Mouse (Mus musculus): Measurements from ENCODE around the gene Smap2.

DNA sequence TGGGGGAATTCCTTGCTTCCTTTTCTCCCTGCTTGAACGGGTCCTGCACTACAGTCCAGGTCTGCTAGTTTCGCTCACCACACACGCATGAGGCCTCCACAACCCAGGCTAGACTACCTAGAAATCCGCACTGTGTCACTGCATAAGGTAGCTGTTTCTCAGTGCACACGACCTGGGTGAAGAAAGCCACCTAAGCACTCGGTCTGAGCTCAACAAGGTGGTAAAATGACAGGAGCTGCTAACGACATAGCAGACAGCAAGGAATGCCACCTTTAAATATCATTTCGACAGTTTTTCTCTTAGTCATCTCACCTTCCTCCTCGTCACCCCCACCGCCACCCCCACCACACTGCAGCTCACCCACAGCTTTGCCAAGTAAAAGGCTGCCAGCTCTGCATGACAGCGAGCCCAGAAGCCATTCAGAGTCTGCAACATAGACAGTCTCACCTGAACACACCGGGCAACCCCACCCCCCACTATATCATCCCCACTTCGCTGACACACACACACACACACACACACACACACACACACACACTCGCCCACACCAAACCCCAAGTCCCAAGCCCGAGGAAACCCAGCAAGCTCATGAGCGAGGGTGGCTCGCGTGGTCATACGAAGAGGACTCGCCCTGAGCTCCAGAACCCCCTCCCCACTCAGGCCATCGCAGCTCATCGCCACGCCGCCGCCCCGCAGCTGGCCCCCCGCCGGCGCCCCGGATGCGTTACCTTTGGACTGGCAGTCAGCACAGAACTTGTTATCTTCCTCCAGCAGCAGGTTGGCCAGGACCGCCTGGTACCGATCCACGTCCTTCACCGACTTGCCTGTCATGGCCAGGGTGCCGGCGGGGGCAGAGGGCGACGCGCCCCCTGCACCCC lies 787 bp downstream of the Smap2 start:
- TF ChIP-seq POLR2A (IDR thresholded peaks at IDR 0.05; ENCODE audit: borderline replicate concordance, extremely low read depth, low read depth, low read length) (no peak), CTCF (IDR thresholded peaks at IDR 0.05; ENCODE audit: insufficient read depth, low read length) (no peak)
